Mouse (Mus musculus): ENCODE results near the gene Mttp.

DNA sequence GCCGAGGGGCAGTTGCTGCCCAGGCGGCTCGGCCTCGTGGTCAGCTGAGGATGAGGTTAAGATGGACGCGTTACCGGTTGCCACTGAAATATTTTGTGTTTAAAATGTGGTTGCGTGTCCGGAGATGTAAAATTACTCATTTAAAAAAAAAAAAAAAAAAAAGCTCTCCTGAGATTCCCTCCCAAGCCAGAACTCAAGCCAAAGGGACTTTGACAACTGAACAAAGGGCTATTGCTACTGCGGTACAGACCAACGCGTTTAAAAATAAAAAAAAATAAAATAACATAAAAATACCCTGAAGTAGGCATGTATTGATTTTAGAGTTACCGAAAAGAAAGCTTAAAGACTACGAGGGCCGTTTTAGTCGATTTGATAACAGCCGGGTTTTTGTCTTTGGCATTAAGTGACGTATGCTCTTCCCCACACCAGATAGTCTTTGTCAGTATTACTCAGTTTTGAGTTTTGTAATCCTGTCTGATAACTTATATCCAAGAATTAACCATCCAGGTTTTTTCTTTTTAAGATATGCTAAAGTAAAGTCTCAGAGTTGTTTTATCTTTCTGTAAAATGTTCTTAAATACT, 617 bp downstream of the Mttp start:
- TF ChIP-seq GATA1 (IDR thresholded peaks at IDR 0.05; ENCODE audit: low read length) = no peak
- no peak for TF ChIP-seq TAL1 (IDR thresholded peaks at IDR 0.05; ENCODE audit: low read length)
